Mouse (Mus musculus) limb, embryonic 11.5 days (tissue): ENCODE measurements around the gene Gm10226. TPM values are rescaled to one million over a fixed set of nuclear protein-coding genes. Genes with fewer than 3 reads are reported as not detected.

Source experiments
- polyA plus RNA-seq: library from polyadenylated mRNA; unstranded; fragments of >200 nt; fragmentation: Nextera tagmentation; extraction: Ambion mirVana; gene quantifications from 2 replicates; pipeline ENCODE4 v1.2.1, GENCODE M21; 2014

Gm10226 gene
- polyA plus RNA-seq, 1 experiment from 2014 or later = 9.4 TPM

Other genes starting within 250 kb of the Gm10226 start
- gene Zfp51, start 241.5 kb upstream of the Gm10226 start, polyA plus RNA-seq = 16.6 and 17.2 TPM in 2 replicates
- 9.9 and 10.7 TPM in 2 replicates for gene Zfp53, start 202.9 kb upstream of the Gm10226 start, polyA plus RNA-seq
- 1.9 and 2.5 TPM in 2 replicates for gene Zfp52, start 156.3 kb upstream of the Gm10226 start, polyA plus RNA-seq
- gene Zfp948, start 124.9 kb upstream of the Gm10226 start, polyA plus RNA-seq = 16.4 and 17.4 TPM in 2 replicates
- gene Zfp983, start 41.2 kb upstream of the Gm10226 start, polyA plus RNA-seq = 4.8 and 4.9 TPM in 2 replicates
- gene Zfp760, start 15.9 kb downstream of the Gm10226 start, polyA plus RNA-seq = 20.8 and 25.8 TPM in 2 replicates
- 8.4 and 10.4 TPM in 2 replicates for gene Zfp229, start 38.9 kb downstream of the Gm10226 start, polyA plus RNA-seq
- 9.7 and 9.9 TPM in 2 replicates for gene Zfp820, start 153.9 kb downstream of the Gm10226 start, polyA plus RNA-seq
- 6.8 and 7.1 TPM in 2 replicates for gene Zfp995, start 218.1 kb downstream of the Gm10226 start, polyA plus RNA-seq